Mouse (Mus musculus) forebrain, embryonic 10.5 days (tissue): ENCODE measurements around the gene Fosl2. TPM values are rescaled to one million over a fixed set of nuclear protein-coding genes. Genes with fewer than 3 reads are reported as not detected.

Experiments used
- DNase-seq: peaks from one replicate; pipeline ENCODE4 v3.0.0-alpha.2; 2017; ENCODE audit warnings: low spot score; ENCODE audit errors: extremely low spot score
- H3K27ac ChIP-seq: fragments of 300-500 bp; sonication (generic); 2 replicates; pipeline ENCODE4 v1.5.1; 2016; ENCODE audit warnings: mild to moderate bottlenecking
- H3K27me3 ChIP-seq: fragments of 300-500 bp; sonication (generic); 2 replicates; pipeline ENCODE4 v1.6.1; 2016; ENCODE audit warnings: mild to moderate bottlenecking; ENCODE audit not compliant: poor library complexity, severe bottlenecking
- H3K36me3 ChIP-seq: fragments of 300-500 bp; sonication (generic); replicated peaks from 2 replicates; pipeline ENCODE4 v1.6.1; 2016; ENCODE audit warnings: mild to moderate bottlenecking, moderate library complexity
- H3K4me1 ChIP-seq: fragments of 300-500 bp; sonication (generic); 2 replicates; pipeline ENCODE4 v1.6.1; 2016
- H3K4me3 ChIP-seq: fragments of 300-500 bp; sonication (generic); 2 replicates; pipeline ENCODE4 v1.5.1; 2016; ENCODE audit warnings: mild to moderate bottlenecking, moderate library complexity
- H3K9me3 ChIP-seq: fragments of 300-500 bp; sonication (generic); 2 replicates; pipeline ENCODE4 v1.6.1; 2016; ENCODE audit warnings: mild to moderate bottlenecking, moderate library complexity
- WGBS: fragments of 180-500 bp; shearing (Covaris S2); methylation state at CpG from one replicate; pipeline ENCODE4 v1.1.7; 2016; 5-methylcytosine and 5-hydroxymethylcytosine counted together
- polyA plus RNA-seq: library from polyadenylated mRNA; unstranded; fragments of >200 nt; fragmentation: Nextera tagmentation; extraction: Ambion mirVana; gene quantifications from 2 replicates; pipeline ENCODE4 v1.2.1, GENCODE M21; 2016

The Fosl2 gene
- polyA plus RNA-seq, 1 experiment from 2014 or later = 0.32 TPM

GRCm38 (mm10) chr5:32199136-32199535 is 63.5 kb downstream of the Fosl2 start:
- no peak for DNase-seq
- WGBS = 88% methylated on average over 3 of the region's 3 CpGs
- Histone ChIP-seq H3K9me3 (no peaks in the 10 kb centered on the region), H3K27ac (no peak overlapping the region), H3K4me1 (peaks cover 7% of the 10 kb centered on the region; the same call in 1 of the 2 replicates), H3K27me3 (no peaks in the 10 kb centered on the region), H3K4me3 (no peak overlapping the region), H3K36me3 (no peaks in the 10 kb centered on the region)

- Histone ChIP-seq H3K9me3 (no peaks in the 10 kb centered on the region), H3K27ac (no peak overlapping the region), H3K4me3 (no peak overlapping the region), H3K36me3 (no peaks in the 10 kb centered on the region), H3K27me3 (no peaks in the 10 kb centered on the region), H3K4me1 (peaks cover 7% of the 10 kb centered on the region; the same call in 1 of the 2 replicates)
- DNase-seq = no peak
- WGBS = 94% methylated on average over 3 of the region's 3 CpGs
These were observed 64.0 kb downstream of the Fosl2 start for GRCm38 (mm10) chr5:32199594-32199993.

GRCm38 (mm10) chr5:32204653-32205052 is 69.1 kb downstream of the Fosl2 start:
- no peak for DNase-seq
- WGBS = 72% methylated on average over 4 of the region's 4 CpGs
- no peaks in the 10 kb centered on the region for H3K27me3 ChIP-seq
- H3K9me3 ChIP-seq = no peaks in the 10 kb centered on the region
- H3K36me3 ChIP-seq = no peaks in the 10 kb centered on the region
- no peak overlapping the region for H3K4me3 ChIP-seq
- no peaks in the 10 kb centered on the region for H3K4me1 ChIP-seq
- H3K27ac ChIP-seq = no peak overlapping the region

GRCm38 (mm10) chr5:32206726-32207125 is 71.1 kb downstream of the Fosl2 start:
- no peak overlapping the region for H3K4me3 ChIP-seq
- no peaks in the 10 kb centered on the region for H3K9me3 ChIP-seq
- no peak overlapping the region for H3K27ac ChIP-seq
- H3K36me3 ChIP-seq = no peaks in the 10 kb centered on the region
- DNase-seq = no peak
- H3K4me1 ChIP-seq = peaks cover 5% of the 10 kb centered on the region; the same call in 1 of the 2 replicates
- H3K27me3 ChIP-seq = no peaks in the 10 kb centered on the region
- WGBS = 87% methylated on average over 2 of the region's 2 CpGs

Other genes with a start within 250 kb of the Fosl2 start
- 0.38 TPM in 1 of 2 replicates, not detected in the other for gene Plb1, start 96.9 kb downstream of the Fosl2 start, polyA plus RNA-seq